Mouse (Mus musculus) liver, adult 2 months (tissue): ENCODE measurements around the gene Pde4dip.

Source experiments
- CTCF ChIP-seq: fragments of 200-500 bp; IDR thresholded peaks from 2 replicates; pipeline ENCODE4 v1.5.1; 2011; ENCODE audit warnings: low read depth, low read length, control low read depth
- POLR2A ChIP-seq: fragments of 200-500 bp; IDR thresholded peaks from 2 replicates; pipeline ENCODE4 v1.6.1; 2011; ENCODE audit warnings: low read length, control low read depth; ENCODE audit not compliant: insufficient read depth; ENCODE audit errors: extremely low read depth

DNA sequence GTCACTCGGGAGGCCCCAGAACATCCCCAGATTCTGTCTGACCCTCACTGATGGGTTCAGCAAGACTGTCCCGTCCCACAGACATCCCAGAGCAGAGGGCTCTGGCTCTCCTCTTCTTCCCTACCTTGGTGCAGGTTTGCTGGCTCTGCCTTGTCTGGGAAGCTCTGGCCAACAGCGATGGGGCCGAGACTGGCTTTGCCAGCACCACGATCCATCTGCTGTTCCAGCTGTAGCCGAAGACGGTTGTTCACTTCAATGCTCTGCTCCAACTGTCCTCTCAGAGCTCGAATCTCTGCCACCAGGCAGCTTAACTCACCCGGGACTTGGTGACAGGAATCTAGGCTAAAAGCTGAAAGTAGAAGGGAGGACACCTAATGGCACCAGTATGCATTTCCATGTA lies 191.6 kb downstream of the Pde4dip start:
- no peak for TF ChIP-seq CTCF
- TF ChIP-seq POLR2A, result no peak
